ENCODE assay signal across 9 mouse cellular contexts in genomic region chr13:56251924-56252619, GRCm38 (mm10). TPM values are rescaled to one million over a fixed set of nuclear protein-coding genes. Genes with fewer than 3 reads are reported as not detected.
A peak's percentile ranks its signal among the peaks of the same experiment; 100 is the strongest.
DNase-seq lines count a peak whose midpoint lies in the region; ATAC-seq and TF ChIP-seq lines count a peak whose summit lies in the region.
"Had no signal": no experiment of that assay in that cellular context is flagged by ENCODE, and none has a peak within 500 bp of the region (broad histone marks: within the 10 kb centered on the region; RNA-seq: fewer than 3 reads in every experiment).

TSS of gene Neurog1 (minus strand) at chr13:56252163.

- TF ChIP-seq CTCF in testis, adult 2 months (IDR thresholded peaks at IDR 0.05; ENCODE audit: control insufficient read depth, insufficient read depth, insufficient replicate concordance, low read depth, low read length): no peak

- no peak for TF ChIP-seq POLR2A in testis, adult 2 months (IDR thresholded peaks at IDR 0.05; ENCODE audit: control insufficient read depth, low read depth, low read length)

- H3K27me3 ChIP-seq in testis, adult 2 months (ENCODE audit: control insufficient read depth, insufficient read depth, low read length): peaks cover 2% of the 10 kb centered on the region
- peaks cover 100% of the 10 kb centered on the region for H3K27me3 ChIP-seq in kidney, embryonic 15.5 days

- H3K4me2 ChIP-seq in kidney, embryonic 15.5 days: peak within 1 kb of the TSS; percentile 63

- peak within 1 kb of the TSS; percentile 37 for H3K4me3 ChIP-seq in testis, adult 2 months (ENCODE audit: control insufficient read depth, low read depth, low read length)
- H3K4me3 ChIP-seq in kidney, embryonic 15.5 days (replicated peaks): peak within 1 kb of the TSS; percentile 40

- H3K4me1 ChIP-seq in testis, adult 2 months (ENCODE audit: control insufficient read depth, insufficient read depth, low read length): peaks cover 2% of the 10 kb centered on the region; the same call in 1 of the 2 replicates
- H3K4me1 ChIP-seq in kidney, embryonic 15.5 days: peaks cover 19% of the 10 kb centered on the region

- no peak within 1 kb of the TSS for H3K27ac ChIP-seq in testis, adult 2 months (ENCODE audit: control insufficient read depth, insufficient read depth, low read depth, low read length)
- no peak within 1 kb of the TSS for H3K27ac ChIP-seq in kidney, embryonic 15.5 days

- under 1% methylated on average over 57 of the region's 65 CpGs for WGBS in kidney, embryonic 15.5 days

- no peaks in the 10 kb centered on the region for H3K36me3 ChIP-seq in testis, adult 2 months (ENCODE audit: control insufficient read depth, insufficient read depth, low read length)
- H3K36me3 ChIP-seq in kidney, embryonic 15.5 days: no peaks in the 10 kb centered on the region

- ATAC-seq in cerebellum, adult (ENCODE audit: insufficient number of reproducible peaks, low FRiP score, low TSS enrichment): no peak; the same call in 1 of the 2 replicates
- ATAC-seq in kidney, embryonic 15.5 days (replicated peaks; ENCODE audit: low FRiP score): peak; percentile 59; the same call in 1 of the 2 replicates

- no peaks in the 10 kb centered on the region for H3K9me3 ChIP-seq in kidney, embryonic 15.5 days (replicated peaks)

- peak; percentile 8 for DNase-seq in cerebellum, adult 11-12 months
- no peak for DNase-seq in testis, postnatal 14 days (ENCODE audit: low spot score)
- peak; percentile 69 for DNase-seq in mesoderm, embryonic 11.5 days (ENCODE audit: low read depth, low spot score)
- DNase-seq in yolk sac, embryonic 10.5 days (ENCODE audit: low spot score): peak; percentile 28
- no peak for DNase-seq in spleen, adult 18-20 months

- H3K9ac ChIP-seq in kidney, embryonic 15.5 days: 0 out of 2 replicates have a peak within 1 kb of the TSS, but pooled peaks have one; percentile 7

RNA-seq across cellular contexts. Expression of gene Neurog1, which starts in this region (rescaled TPM):
- polyA plus RNA-seq in testis, adult 2 months (2012; rRNA removed): 0.90 and 1.1 TPM in 2 replicates
- not detected in 2 replicates for polyA plus RNA-seq in kidney, embryonic 15.5 days (2015; fragmentation: Nextera tagmentation; extraction: Ambion mirVana)
- polyA plus RNA-seq: liver, adult 2 months had no signal

Comparison
In these comparisons a context has a peak if more than half of its experiments do, and no peak if none do; other contexts are left out.
1. Peak in ATAC-seq, H3K4me3 ChIP-seq, H3K9ac ChIP-seq and H3K4me2 ChIP-seq in kidney, embryonic 15.5 days; RNA of the gene not detected or under 1 TPM.
2. DNase-seq: peak in cerebellum, adult 11-12 months (single experiment), mesoderm, embryonic 11.5 days (single experiment) and yolk sac, embryonic 10.5 days (single experiment); none in testis, postnatal 14 days (single experiment) and spleen, adult 18-20 months (0 of 2).